Mouse (Mus musculus): ENCODE measurements at regions not wholly inside any gene's neighbourhood (a gene's known extent, or its start where the extent isn't known, plus 50 kb on each side); places are given as distances from the start of the nearest gene placed in this dataset.

GRCm38 (mm10) chr8:26353476-26353875 lies 234.1 kb downstream of the Gm45692 start:
- no peak for DNase-seq (ENCODE audit: low spot score in 2 of 2)

- DNase-seq (ENCODE audit: low spot score in 2 of 2) = no peak
These were observed 235.2 kb downstream of the Gm45692 start for GRCm38 (mm10) chr8:26354516-26354915.

- no peak for DNase-seq (ENCODE audit: low spot score in 2 of 2)
These were observed 237.5 kb downstream of the Gm45692 start for GRCm38 (mm10) chr8:26356801-26357200.

DNA sequence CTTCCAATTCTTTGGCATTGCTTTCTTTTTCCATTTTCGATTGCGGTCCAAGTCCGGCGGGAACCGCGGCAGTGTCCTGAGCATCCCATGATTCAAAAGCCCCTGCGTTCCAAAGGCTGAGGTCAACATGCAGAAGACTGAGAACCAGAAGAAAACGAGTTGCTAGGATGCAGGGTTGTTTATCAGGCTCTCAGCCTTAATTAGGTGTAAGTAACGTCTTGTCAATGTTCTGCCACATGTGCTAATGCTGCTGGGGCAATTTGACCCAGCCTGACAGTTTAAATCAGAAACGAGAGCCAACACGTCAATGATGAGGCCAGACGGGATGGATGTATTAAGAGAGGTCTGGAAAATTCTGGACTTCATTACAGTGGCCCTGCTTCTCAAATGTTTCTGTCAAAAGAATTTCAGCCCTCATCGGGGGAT lies 239.4 kb downstream of the Gm45692 start:
- no peak for DNase-seq (ENCODE audit: low spot score in 2 of 2)

DNA sequence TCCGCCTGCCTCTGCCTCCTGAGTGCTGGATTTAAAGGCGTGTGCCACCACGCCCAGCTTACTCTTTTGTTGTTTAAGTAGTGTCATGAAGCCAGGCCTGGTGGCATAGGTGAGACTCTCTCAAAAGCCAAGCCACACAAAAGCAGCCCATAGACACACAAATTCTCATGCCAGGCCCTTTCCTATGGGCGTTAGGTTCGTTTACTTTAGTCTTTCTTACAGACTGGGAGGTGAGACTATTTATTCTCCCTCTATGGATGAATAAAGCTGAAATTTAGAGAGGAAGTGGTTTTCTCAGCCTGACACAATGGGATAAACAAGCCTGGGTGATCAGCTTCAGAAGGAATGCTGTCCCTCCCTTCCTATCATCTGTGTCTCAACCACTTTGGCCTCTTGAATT lies 243.0 kb downstream of the Gm45692 start:
- DNase-seq (ENCODE audit: low spot score in 2 of 2) = no peak

- DNase-seq (ENCODE audit: low spot score in 2 of 2) = no peak
These were observed 244.3 kb downstream of the Gm45692 start for GRCm38 (mm10) chr8:26363616-26364015.

DNA sequence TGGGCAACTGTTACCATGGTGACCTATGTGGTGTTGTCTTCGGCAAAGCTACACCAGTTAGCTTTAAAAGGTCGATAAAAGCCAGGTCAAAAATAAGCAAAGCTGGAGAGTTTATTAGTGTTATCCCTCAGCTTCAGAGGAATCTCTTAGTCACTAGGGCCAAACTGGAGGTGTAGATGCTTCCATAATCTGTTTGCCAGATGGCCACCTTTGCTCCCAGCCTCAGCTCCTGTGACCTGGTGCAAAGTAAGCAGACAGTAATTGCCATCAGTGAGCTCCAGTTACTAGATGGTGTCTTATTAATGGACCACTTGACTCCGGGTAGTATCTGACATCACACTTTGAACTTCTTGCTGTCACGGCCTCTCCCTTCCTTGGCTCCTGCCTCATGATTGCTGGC lies 245.3 kb downstream of the Gm45692 start:
- no peak for DNase-seq (ENCODE audit: low spot score in 2 of 2)

- DNase-seq (ENCODE audit: low spot score in 2 of 2) = peak; percentile 60 to 82
These were observed 261.3 kb downstream of the Gm45692 start for GRCm38 (mm10) chr8:26380668-26381067.

- no peak for DNase-seq (ENCODE audit: low spot score in 2 of 2)
These were observed 263.1 kb downstream of the Gm45692 start for GRCm38 (mm10) chr8:26382426-26382825.

DNA sequence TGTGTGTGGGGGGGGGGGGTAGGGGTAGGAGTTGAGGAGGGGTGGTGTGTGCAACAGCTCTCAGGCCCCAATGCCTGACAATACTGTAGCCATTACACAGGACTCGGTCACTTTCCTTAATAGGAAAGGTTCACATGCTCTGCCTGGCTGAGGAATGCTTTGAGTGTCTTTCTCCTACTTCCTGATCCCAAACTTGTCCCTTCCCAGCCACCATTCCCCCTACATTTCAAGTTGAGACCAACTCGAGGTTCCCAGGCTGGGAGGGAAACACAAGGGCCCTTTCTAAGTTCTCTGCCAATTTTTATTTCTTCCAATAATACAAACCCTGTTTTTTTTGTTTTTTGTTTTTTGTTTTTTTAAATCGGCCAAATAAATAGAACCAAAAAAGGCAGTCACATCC lies 264.6 kb downstream of the Gm45692 start:
- DNase-seq (ENCODE audit: low spot score in 2 of 2) = no peak

DNA sequence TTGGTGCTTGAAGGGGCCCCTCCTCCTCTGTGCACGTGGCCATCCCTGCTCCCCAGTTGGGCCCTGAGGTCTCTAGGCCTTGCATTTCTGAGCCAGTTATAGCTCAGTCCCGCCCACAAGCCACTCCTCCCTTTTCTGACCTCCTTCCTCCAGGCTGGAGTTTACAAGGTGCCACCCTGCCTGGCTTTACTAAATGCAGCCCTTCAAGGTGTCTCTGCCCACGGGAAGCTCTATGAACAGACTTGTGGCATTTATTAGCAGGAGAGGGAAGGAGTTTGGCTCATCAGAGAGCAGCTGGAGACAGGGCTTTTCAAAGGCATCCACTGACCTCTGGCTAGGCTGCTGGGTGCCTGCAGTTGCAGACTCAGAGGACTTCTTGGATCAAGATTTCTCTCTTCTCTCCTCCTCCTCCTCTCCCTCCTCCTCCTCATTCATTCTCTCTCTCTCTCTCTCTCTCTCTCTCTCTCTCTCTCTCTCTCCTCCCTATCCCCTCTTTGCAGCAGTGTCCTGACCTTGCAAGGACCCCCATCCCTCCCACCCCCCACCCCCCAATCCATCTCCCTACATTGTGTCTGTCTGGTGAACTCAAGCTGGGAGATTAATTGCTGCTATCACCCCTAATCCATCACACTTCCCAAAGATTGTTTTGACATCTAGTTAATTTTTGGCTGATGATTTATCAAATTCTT lies 265.1 kb downstream of the Gm45692 start:
- peak in 1 of 2 experiments; percentile 2 for DNase-seq (ENCODE audit: low spot score in 2 of 2)

- DNase-seq (ENCODE audit: low spot score in 2 of 2) = no peak
These were observed 265.6 kb downstream of the Gm45692 start for GRCm38 (mm10) chr8:26384994-26385345.

DNA sequence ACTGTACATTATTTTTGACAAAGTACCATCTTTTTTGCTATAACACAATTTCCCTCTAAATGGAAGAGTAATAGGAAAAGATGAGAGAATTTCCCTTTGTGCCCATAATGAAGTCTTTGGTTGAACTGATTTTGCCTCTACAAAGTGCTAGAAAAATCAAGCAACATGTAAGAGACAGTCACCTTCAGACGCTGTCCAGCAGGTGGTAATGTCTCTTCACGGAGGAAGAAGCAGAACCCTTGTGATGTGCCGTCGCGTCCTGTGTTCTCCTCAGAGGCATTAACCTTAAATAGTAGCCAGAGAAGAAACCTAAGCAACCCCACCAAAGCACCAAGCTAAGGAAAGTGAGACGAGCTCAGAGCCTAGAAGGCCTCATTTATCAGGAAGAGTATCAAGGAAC lies 275.7 kb downstream of the Gm45692 start:
- no peak for DNase-seq (ENCODE audit: low spot score in 2 of 2)

- DNase-seq (ENCODE audit: low spot score in 2 of 2) = no peak
These were observed 300.7 kb downstream of the Gm45692 start for GRCm38 (mm10) chr8:26420002-26420401.

- no peak for DNase-seq (ENCODE audit: low spot score in 2 of 2)
These were observed 301.2 kb downstream of the Gm45692 start for GRCm38 (mm10) chr8:26420536-26420935.

DNA sequence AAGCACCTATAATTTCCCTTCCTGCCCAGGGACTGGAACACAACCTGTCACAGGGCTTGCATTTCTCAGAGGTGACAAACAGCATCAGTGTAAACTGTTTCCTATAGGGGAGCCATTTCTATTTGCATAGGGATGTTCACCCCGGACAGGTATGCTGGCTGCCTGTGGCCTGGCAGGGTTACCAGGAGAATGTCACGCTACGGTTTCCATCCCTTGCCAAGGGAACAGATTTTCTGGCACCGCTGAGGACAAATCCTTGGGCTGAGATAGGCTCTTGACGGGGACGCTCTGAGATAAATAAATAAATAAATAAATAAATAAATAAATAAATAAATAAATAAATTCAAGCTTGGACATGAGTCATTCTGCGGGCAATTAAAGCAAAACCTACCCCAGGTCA lies 308.0 kb downstream of the Gm45692 start:
- no peak for DNase-seq (ENCODE audit: low spot score in 2 of 2)

DNA sequence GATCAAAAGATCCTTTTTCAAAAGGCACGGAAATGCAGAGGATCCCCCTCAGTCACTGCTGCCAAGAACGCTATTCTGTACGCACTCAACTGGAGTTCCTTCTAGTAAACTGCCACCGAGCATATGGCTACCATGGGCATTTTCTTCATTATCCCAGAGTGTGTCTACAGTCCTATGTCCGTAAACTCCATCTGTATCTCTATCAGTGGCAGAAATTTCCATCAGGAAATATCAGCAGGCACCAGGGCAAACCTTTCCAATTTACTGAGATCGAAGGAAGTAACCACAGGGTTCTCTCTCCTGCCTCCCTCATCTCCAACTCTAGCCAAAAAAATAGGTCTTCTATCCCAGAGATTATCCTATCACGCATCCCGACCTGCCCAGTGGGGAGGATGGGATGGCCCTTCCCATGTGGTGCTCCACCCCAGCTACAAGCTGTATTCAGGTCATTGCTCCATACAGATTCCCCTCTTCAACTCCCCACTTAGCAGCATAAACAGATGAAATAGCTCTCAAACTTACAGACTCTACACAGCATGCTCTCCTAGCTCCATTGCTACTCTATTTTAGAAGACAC lies 310.5 kb downstream of the Gm45692 start:
- no peak for DNase-seq (ENCODE audit: low spot score in 2 of 2)

GRCm38 (mm10) chr8:26432161-26432919 lies 313.0 kb downstream of the Gm45692 start:
- no peak for DNase-seq (ENCODE audit: low spot score in 2 of 2)

DNA sequence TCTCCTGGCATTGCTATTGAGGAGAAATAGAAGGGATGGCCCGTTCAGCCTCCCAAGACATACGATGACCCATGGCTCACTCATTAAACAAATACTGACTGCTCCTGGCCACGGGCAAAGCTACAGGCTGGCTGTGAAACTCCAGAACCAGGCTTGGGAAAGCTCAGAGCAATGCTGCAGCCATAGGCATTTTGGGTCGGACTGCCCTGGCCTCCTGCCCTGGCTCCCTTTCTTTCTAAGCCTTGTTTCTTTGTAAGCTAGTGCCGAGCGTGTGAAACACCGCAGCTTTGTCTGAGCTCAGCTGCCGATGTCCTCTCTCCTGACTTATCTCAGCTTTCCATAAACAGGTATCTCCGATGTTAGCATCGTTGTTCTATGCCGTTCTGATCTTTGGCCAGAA lies 316.9 kb downstream of the Gm45692 start:
- no peak for DNase-seq (ENCODE audit: low spot score in 2 of 2)

DNA sequence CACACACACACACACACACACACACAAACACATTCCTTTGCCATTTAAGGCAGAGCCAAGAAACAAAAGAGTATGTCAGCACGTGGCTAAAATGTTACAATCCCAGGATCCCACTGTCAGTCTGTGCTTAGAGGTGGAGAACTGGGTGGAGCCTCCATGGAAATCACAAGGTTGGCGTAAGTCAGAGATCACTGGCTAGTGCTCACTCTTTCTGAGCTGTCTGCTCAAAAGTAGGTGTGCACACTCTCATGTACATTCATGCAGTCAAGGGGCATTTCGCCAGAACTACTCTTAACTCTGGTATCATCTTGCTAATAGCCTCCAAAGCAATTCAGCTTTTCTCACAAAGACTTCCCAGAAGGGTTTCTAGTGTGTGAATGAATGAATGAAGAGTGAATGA lies 318.2 kb downstream of the Gm45692 start:
- no peak for DNase-seq (ENCODE audit: low spot score in 2 of 2)

- no peak for DNase-seq (ENCODE audit: low spot score in 2 of 2)
These were observed 319.0 kb downstream of the Gm45692 start for GRCm38 (mm10) chr8:26438246-26438862.

- DNase-seq (ENCODE audit: low spot score in 2 of 2) = no peak
These were observed 319.5 kb downstream of the Gm45692 start for GRCm38 (mm10) chr8:26438877-26439276.

Data from frontal cortex, postnatal 36 days (tissue).